Mouse (Mus musculus) spleen, adult 2 months (tissue): ENCODE measurements around the gene Fkbp11. TPM values are rescaled to one million over a fixed set of nuclear protein-coding genes. Genes with fewer than 3 reads are reported as not detected.

Source experiments
- DNase-seq, 2 experiments: peaks; one replicate each; pipeline versions ENCODE4 v3.0.0 to v3.0.0-alpha.2; 2012 to 2021; ENCODE audit warnings: low spot score in 2 of 2, low read depth in 1 of 2
- H3K27ac ChIP-seq: fragments of 200-500 bp; 2 replicates; pipeline ENCODE4 v1.5.1; 2012; ENCODE audit warnings: low read length, inconsistent platforms; ENCODE audit not compliant: insufficient read depth
- H3K27me3 ChIP-seq: fragments of 200-500 bp; 2 replicates; pipeline ENCODE4 v1.6.1; 2012; ENCODE audit warnings: mild to moderate bottlenecking, moderate library complexity, low read length, inconsistent platforms; ENCODE audit not compliant: control insufficient read depth, insufficient read depth
- H3K36me3 ChIP-seq: fragments of 200-500 bp; 2 replicates; pipeline ENCODE4 v1.6.1; 2012; ENCODE audit warnings: mild to moderate bottlenecking, low read length, inconsistent platforms; ENCODE audit not compliant: control insufficient read depth, insufficient read depth
- H3K4me1 ChIP-seq: fragments of 200-500 bp; 2 replicates; pipeline ENCODE4 v1.6.1; 2011; ENCODE audit warnings: inconsistent platforms; ENCODE audit not compliant: control insufficient read depth, insufficient read depth, insufficient read length
- H3K4me3 ChIP-seq: fragments of 200-500 bp; 2 replicates; pipeline ENCODE4 v1.5.1; 2011; ENCODE audit warnings: mild to moderate bottlenecking, inconsistent platforms; ENCODE audit not compliant: insufficient read depth, insufficient read length; ENCODE audit errors: extremely low read depth
- CTCF ChIP-seq: fragments of 200-500 bp; IDR thresholded peaks from 2 replicates; pipeline ENCODE4 v1.5.1; 2011; ENCODE audit warnings: mild to moderate bottlenecking, inconsistent platforms; ENCODE audit not compliant: insufficient read depth, insufficient read length, insufficient replicate concordance; ENCODE audit errors: extremely low read depth
- POLR2A ChIP-seq: fragments of 200-500 bp; IDR thresholded peaks from 2 replicates; pipeline ENCODE4 v1.6.1; 2011; ENCODE audit warnings: low read depth, low read length, inconsistent platforms
- WGBS: fragments of 180-500 bp; shearing (Covaris S2); methylation state at CpG from one replicate; pipeline ENCODE4 v1.1.7; 2018; 5-methylcytosine and 5-hydroxymethylcytosine counted together
- polyA plus RNA-seq: library from polyadenylated mRNA; depleted of rRNA; stranded (reverse); fragments of >200 nt; gene quantifications from 2 replicates; pipeline ENCODE4 v1.2.3, GENCODE M21; 2012; rRNA removed

Gene Fkbp11
- polyA plus RNA-seq, 1 experiment, result 16.7 TPM

DNA sequence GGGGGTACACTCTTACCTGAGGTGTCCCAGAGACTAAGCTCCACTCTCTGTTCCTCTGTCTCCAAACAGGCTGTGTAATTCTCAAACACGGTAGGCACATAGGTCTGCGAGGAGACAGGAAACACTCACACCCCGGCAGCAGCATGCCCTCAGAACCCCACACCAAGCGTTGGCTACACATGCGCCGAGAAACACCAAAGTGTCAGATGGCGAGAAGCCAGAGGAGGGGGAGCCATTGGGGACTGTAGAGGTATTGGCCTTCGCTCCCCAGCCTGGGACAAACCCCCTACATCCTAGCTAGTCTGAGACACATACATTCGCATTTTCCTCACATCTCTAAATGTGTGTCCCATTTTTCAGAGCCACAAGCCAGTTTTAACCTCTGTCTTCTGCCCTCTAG lies 51.5 kb downstream of the Fkbp11 start:
- no peaks in the 10 kb centered on the region for H3K36me3 ChIP-seq
- H3K27me3 ChIP-seq, result no peaks in the 10 kb centered on the region; the same call in none of the 2 replicates
- H3K4me3 ChIP-seq, result 0 out of 2 replicates have a peak overlapping the region, but pooled peaks have one; percentile 12
- H3K27ac ChIP-seq, result no peak overlapping the region
- peaks cover 5% of the 10 kb centered on the region; the same call in 1 of the 2 replicates for H3K4me1 ChIP-seq
- TF ChIP-seq POLR2A, result no peak
- WGBS, result 2% methylated on average over 9 of the region's 9 CpGs
- DNase-seq, result no peak

DNA sequence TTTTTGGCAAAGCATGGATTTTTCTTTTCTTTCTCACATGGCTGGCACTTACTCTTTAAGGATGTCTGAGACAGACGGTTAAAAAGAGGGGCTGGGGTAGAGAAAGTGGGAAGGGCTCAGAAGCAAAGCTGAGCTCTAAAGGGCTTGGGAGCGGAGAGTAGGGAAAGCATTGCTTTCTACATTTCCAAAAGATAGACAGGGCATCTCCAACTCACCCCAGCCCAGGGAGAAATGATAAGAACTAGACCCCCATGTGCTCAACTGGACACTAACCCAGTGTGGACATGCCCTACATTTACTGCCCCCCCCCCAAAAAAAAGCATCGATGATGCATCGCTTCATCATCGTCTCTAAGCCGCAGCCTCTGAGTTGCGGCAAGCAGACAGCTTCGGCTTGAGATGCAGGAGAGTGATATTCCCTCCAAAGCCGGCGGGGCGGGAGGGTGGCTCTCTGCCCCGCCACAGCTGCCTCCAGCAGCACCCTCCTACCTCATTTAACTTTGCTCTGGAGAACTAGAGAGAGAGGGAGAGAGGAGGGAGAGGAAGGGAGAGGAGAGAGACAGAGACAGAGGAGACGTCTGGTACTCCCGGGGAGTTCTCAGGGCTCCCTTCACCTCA lies 52.3 kb downstream of the Fkbp11 start:
- no peaks in the 10 kb centered on the region for H3K36me3 ChIP-seq
- H3K4me3 ChIP-seq, result no peak overlapping the region
- no peak for DNase-seq
- no peaks in the 10 kb centered on the region; the same call in none of the 2 replicates for H3K27me3 ChIP-seq
- TF ChIP-seq POLR2A (no peak), CTCF (no peak)
- no peak overlapping the region for H3K27ac ChIP-seq
- 15% methylated on average over 14 of the region's 14 CpGs for WGBS
- peaks cover 5% of the 10 kb centered on the region; the same call in 1 of the 2 replicates for H3K4me1 ChIP-seq

DNA sequence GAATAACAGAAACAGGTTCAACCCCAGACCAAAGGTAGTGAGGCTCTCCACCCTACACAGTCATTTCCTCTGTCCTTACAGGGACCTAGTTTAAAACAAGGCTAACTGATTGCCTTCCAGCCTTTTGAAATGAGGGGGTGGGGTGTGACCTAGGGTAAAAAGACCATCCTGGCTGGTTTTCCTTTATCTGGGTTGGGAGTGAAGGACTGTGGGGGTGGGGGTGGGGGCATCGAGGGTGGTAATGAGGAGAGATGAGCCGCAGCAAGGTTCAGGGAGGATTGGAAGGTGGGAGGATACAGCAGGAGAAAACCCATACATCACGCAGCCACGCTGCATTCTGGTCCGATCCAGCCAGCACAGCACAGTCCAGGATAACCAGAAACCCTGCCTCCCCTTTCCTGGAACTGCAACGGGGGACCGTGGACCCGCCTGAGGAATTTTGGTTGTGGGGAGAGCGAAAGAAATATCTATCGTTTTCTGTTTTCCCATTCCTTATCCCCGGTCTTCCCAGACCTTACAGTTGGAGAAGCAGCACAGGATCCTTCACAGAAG lies 52.9 kb downstream of the Fkbp11 start:
- Histone ChIP-seq H3K27me3 (no peaks in the 10 kb centered on the region; the same call in none of the 2 replicates), H3K4me3 (no peak overlapping the region), H3K36me3 (no peaks in the 10 kb centered on the region), H3K4me1 (peaks cover 5% of the 10 kb centered on the region; the same call in 1 of the 2 replicates), H3K27ac (no peak overlapping the region)
- DNase-seq, result no peak
- no peak for TF ChIP-seq POLR2A
- no peak for TF ChIP-seq CTCF
- 41% methylated on average over 11 of the region's 11 CpGs for WGBS

Other genes starting within 250 kb of the Fkbp11 start
- not detected in 2 replicates for gene Lalba, start 245.5 kb downstream of the Fkbp11 start, polyA plus RNA-seq
- gene Olfr279, start 235.8 kb downstream of the Fkbp11 start, polyA plus RNA-seq, result not detected in 2 replicates
- gene Kansl2, start 193.9 kb downstream of the Fkbp11 start, polyA plus RNA-seq, result 26.6 and 28.9 TPM in 2 replicates
- 9.4 and 9.5 TPM in 2 replicates for gene Ccnt1, start 157.3 kb downstream of the Fkbp11 start, polyA plus RNA-seq
- 0.27 TPM in 1 of 2 replicates, not detected in the other for gene 4930415O20Rik, start 157.2 kb downstream of the Fkbp11 start, polyA plus RNA-seq
- 23.2 and 24.2 TPM in 2 replicates for gene Adcy6, start 118.1 kb downstream of the Fkbp11 start, polyA plus RNA-seq
- gene Cacnb3, start 97.4 kb downstream of the Fkbp11 start, polyA plus RNA-seq, result 22.4 and 31.0 TPM in 2 replicates
- 31.5 and 31.8 TPM in 2 replicates for gene Ddx23, start 65.3 kb downstream of the Fkbp11 start, polyA plus RNA-seq
- 3.4 and 4.4 TPM in 2 replicates for gene Rnd1, start 50.7 kb downstream of the Fkbp11 start, polyA plus RNA-seq
- gene Ccdc65, start 20.0 kb downstream of the Fkbp11 start, polyA plus RNA-seq, result not detected in 2 replicates
- gene Arf3, start 35.0 kb upstream of the Fkbp11 start, polyA plus RNA-seq, result 65.2 and 70.5 TPM in 2 replicates
- gene Wnt10b, start 50.0 kb upstream of the Fkbp11 start, polyA plus RNA-seq, result 0.78 and 0.93 TPM in 2 replicates
- gene Wnt1, start 61.7 kb upstream of the Fkbp11 start, polyA plus RNA-seq, result not detected in 2 replicates
- gene Ddn, start 81.3 kb upstream of the Fkbp11 start, polyA plus RNA-seq, result 0.20 and 0.39 TPM in 2 replicates
- gene Prkag1, start 103.3 kb upstream of the Fkbp11 start, polyA plus RNA-seq, result 42.2 and 45.1 TPM in 2 replicates
- gene Kmt2d, start 143.0 kb upstream of the Fkbp11 start, polyA plus RNA-seq, result 55.6 and 58.7 TPM in 2 replicates
- gene Rhebl1, start 166.3 kb upstream of the Fkbp11 start, polyA plus RNA-seq, result 5.4 and 6.0 TPM in 2 replicates
- gene Dhh, start 170.3 kb upstream of the Fkbp11 start, polyA plus RNA-seq, result 1.6 and 2.3 TPM in 2 replicates
- 112 and 191 TPM in 2 replicates for gene Lmbr1l, start 190.0 kb upstream of the Fkbp11 start, polyA plus RNA-seq
- 694 and 1,212 TPM in 2 replicates for gene Tuba1b, start 206.4 kb upstream of the Fkbp11 start, polyA plus RNA-seq
- 16.3 and 63.6 TPM in 2 replicates for gene Gm49450, start 225.4 kb upstream of the Fkbp11 start, polyA plus RNA-seq
- gene Tuba1a, start 225.5 kb upstream of the Fkbp11 start, polyA plus RNA-seq, result 116 and 126 TPM in 2 replicates